Mouse (Mus musculus) megakaryocyte-erythroid progenitor cell, adult 5 weeks (primary cell): ENCODE data around the gene Fam184b. TPM values are rescaled to one million over a fixed set of nuclear protein-coding genes. Genes with fewer than 3 reads are reported as not detected.

ENCODE experiments used
- polyA plus RNA-seq: library from polyadenylated mRNA; stranded (reverse); fragments of >175 nt; gene quantifications from 2 replicates; pipeline ENCODE4 v1.2.3, GENCODE M21; 2012

Fam184b gene
- polyA plus RNA-seq = not detected in 2 replicates

DNA sequence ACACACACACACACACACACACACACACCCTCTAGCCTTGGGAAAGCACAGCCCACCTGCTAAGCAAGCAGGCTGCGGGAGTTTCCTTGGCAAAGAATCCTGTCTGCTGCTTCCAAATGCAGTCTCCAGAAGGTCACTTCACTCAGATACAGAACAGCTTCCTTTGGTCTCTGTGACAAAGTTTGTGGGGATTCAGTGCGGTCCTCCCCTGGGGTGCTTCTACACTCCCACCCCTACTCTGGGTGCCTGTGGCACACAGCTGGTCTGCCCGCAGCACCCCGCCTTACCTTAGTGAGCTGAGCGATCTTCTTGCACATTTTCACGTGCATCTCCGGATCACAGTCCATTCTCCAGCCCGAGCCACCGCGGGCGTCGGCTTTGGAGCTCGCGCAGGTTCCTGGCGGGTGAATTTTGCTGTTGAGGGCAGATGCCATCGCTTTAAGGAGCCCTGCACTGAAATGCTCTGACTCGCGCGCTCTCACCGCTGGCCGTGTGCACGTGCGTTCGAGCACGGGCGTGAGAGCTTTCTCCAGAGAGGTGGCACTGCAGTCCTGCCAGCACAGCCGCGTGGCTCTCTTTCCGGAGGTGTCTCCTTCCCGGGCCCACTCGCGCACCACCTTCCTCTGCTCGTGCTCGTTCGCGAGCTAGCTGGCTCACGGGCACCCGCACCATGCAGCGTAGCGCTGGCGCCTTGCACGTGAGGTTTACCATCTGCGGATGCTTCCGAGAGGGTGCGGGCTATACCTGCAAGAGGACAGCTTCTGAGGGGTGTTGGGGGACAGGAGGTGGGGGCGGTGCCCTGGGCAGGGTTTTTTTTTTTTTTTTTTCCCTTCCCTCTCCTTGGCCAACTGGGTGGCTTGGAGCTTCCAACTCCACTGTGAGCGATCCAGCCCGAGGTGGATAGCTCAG lies at the start of gene Fam184b:
Fam184b (minus strand) TSS at position 809 of the 909 bp plus-strand sequence.

DNA sequence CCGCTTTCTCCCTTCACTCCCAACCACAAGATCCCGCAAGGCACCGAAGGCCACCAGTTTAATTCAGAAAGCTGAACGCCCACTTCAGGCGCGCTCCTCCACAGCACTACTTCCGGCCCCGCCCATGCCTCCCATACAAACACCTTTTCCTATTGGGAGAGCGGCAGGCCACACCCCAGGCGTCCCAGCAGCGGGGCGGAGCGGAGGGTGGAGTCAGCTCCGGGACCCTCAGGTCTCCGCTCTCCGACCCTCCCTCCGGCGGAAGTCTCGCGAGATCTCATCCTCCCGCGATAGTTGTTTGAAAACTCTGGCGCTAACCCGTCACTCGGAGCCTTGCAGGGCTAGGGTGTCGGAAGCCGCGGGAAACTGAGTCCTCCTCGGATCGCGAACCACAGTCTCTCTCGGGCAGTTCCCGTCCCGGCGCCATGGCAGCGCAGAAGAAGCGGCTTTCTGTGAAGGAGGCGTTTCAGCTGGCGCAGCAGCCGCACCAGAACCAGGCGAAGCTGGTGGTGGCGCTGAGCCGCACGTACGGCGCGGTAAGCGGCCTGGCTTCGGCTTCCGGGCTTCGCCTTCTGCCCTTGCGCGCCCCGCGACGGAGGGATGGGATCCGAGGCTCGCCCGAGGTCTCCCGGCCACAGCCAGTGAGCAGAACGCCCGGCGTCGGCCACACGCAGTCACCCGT lies 30.3 kb upstream of the Fam184b start, which contains the start of gene Ncapg:
Ncapg (plus strand) TSS at position 322 of the 682 bp plus-strand sequence.

DNA sequence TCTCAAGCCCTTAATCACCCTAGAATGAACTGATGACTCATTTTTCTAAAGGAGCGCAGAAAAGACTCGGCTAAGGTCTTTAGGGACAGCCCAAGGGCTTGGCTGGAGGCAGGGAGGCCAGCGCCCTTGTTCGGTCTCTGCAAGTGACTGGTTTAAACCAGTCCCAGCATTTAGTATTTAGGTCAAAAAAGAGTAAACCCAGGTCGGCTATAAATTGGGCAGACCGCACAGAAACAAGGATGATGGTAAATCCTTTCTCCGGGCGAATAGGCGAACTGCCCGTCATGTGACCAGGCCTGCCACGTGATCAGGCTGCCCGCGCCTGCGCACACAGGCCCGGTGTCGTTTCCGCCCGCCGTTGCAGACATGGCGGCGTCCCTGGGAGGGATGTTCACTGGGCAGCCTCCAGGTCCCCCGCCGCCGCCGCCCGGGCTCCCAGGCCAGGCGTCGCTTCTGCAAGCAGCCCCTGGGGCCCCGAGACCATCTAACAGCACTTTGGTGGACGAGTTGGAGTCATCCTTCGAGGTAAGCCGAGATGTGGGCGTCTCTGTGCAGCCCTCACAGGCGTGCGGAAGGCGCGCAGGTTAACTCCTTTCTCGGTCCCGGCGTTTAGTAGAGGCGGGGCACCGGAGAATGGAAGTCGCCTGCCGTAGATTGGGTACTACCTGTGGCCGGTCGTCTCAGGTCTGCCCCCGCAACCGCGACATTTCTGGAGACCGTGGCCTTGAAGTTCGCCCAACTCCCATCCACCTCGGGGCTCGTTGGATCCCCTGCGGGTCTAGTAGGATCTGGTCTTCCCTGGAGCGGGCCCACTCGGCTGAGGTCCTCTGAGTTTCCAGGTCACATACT lies 119.2 kb downstream of the Fam184b start, which contains the start of gene Med28:
Med28 (plus strand) TSS at position 270 of the 849 bp plus-strand sequence.

DNA sequence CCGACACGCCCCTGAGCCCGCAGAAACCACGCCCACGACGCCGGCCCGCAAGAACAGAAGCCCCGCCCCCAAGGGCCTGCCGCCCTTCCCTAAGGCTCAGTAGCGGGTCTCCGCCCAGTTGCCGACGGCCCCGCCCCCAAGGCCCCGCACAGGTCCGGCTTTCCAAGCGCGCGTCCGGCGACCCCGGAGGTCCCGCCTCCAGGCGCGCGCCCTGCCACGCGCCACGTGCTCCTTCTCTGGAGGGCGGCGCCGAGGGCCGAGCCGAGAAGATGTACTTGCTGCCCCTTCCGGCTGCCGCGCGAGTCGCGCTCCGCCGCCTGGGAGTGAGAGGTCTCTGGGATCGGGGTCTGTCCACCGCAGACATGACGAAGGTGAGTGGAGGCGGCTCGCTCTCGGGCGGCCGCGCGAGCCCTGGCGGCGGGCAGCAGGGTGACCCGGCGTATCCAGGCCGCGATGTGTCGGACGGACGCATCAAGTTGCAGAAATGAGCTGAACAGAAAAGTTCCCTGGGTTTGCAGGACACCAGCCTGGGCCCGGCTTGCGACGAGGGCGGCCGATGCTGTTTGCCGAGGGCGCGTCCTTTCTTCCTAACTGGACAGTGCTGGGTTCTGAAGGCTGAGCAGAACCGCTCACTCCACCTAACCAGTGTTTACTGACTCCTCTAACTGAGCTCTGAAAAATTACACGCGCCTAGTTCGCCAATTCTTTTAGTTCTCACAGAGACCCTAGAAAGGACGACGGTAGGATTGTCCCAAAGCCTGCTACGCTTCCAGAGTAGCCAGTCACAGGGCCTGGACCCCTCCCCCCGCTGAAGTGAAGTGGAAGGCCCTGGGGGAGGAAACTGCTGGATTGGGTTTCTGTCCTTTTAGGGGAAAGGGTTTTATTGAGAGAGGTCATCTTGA lies 146.0 kb downstream of the Fam184b start, which contains the start of gene Lap3:
Lap3 (plus strand) TSS at position 184 of the 902 bp plus-strand sequence.

Other genes starting within 250 kb of the Fam184b start
- gene Qdpr, start 189.4 kb downstream of the Fam184b start, polyA plus RNA-seq = 93.8 and 103 TPM in 2 replicates
- not detected in 2 replicates for gene Clrn2, start 185.9 kb downstream of the Fam184b start, polyA plus RNA-seq
- gene Lap3, start 146.2 kb downstream of the Fam184b start, polyA plus RNA-seq = 20.9 and 27.0 TPM in 2 replicates
- 26.7 and 35.9 TPM in 2 replicates for gene Med28, start 119.4 kb downstream of the Fam184b start, polyA plus RNA-seq
- gene Ncapg, start 30.3 kb upstream of the Fam184b start, polyA plus RNA-seq = 2.4 and 2.9 TPM in 2 replicates
- gene Lcorl, start 218.0 kb upstream of the Fam184b start, polyA plus RNA-seq = 15.1 and 15.8 TPM in 2 replicates